Mouse (Mus musculus): ENCODE measurements around the gene Polr2l. TPM values are rescaled to one million over a fixed set of nuclear protein-coding genes. Genes with fewer than 3 reads are reported as not detected.
A peak's percentile ranks its signal among the peaks of the same experiment; 100 is the strongest.
"Not testable (repeated sequence)": the region's sequence is repeated elsewhere in the genome, so short reads cannot be mapped to it uniquely, and the experiment has no call there.

Gene Polr2l
- total RNA-seq, 2 experiments from 2014 or later, result 38.4 to 42.3 TPM

DNA sequence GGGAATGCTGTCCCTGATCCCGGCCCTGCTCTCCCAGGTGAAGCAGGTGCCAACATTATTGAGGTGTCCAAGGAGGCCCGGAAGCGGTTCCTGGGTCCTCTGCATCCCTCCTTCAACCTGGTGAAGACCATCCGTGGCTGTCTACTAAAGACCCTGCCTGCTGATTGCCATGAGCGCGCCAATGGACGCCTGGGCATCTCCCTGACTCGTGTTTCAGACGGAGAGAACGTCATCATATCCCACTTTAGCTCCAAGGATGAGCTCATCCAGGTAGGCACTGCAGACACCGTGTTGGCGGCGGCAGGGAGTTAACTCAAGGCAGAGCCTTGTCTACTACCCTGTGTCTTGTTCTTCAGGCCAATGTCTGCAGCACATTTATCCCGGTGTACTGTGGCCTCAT lies 17.7 kb downstream of the Polr2l start:
- Histone ChIP-seq H3K27ac (no peak overlapping the region), H3K4me3 (no peak overlapping the region)
- no peak for TF ChIP-seq CTCF (IDR thresholded peaks at IDR 0.05)
- intact Hi-C loops (cut with DNase I), result no loop called here
- DNase-seq (ENCODE audit: extremely low spot score in 1 of 2, low spot score in 2 of 2), result no peak

DNA sequence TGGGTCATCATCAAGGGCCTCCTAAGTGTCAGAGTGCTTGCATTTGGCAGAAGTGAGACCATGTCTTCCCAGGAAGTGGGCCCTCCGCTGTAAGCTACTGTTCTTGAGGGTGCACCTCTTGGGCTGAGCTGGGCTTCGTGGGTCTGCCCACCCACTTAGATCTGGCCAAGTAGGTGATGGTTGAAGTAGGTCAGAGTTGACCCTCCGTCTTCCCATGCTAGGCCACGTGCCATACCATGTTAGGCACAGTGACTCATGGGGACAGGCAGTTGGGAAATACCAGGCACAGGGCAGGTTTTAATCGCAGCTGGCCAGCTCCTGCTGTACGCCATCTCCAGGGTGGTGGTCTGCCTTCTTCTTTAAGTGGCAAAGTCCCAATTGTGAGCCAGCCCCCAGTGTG lies 18.2 kb downstream of the Polr2l start:
- intact Hi-C loops (cut with DNase I), result no loop called here
- TF ChIP-seq CTCF (IDR thresholded peaks at IDR 0.05), result no peak
- no peak overlapping the region for H3K4me3 ChIP-seq
- DNase-seq (ENCODE audit: extremely low spot score in 1 of 2, low spot score in 2 of 2), result no peak
- H3K27ac ChIP-seq, result no peak overlapping the region

DNA sequence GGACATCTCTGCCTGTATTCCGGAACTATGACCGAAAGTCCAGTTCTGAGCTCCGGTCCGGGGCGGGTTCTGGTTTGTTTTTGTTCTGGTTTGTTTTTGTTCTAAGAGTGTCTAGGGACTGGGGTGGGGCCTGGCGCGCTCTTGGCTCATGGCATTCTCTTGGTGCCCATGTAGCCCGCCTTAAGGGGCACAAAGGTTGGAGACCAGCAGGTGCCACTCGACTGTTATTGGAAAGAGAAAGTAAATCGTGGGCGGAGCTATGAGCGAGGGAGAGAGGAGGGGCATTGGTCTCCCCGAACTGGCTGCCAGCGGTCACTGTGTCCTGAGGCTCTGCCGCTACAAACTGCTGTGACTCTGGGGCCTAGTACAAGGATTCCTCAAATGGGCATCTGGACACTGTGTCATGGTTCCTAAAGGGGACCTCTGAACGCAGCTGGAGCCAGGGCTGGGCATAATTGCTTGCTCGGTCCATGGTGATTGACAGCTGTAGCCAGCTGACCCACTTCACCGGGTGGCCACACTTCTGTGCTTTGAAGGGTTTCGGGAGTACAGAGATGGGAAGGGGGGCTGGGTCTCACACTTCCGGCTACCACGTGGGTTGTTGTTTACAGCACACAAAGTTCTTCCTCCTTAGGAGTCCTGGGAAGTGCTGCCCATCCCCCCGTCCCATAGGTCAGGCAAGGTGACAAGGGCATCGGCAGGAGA lies 19.2 kb downstream of the Polr2l start:
- H3K4me3 ChIP-seq, result peak overlapping the region; percentile 88
- intact Hi-C loops (cut with DNase I), result no loop called here
- peak overlapping the region; percentile 76 for H3K27ac ChIP-seq
- DNase-seq (ENCODE audit: extremely low spot score in 1 of 2, low spot score in 2 of 2), result no peak
- TF ChIP-seq CTCF (IDR thresholded peaks at IDR 0.05), result no peak

DNA sequence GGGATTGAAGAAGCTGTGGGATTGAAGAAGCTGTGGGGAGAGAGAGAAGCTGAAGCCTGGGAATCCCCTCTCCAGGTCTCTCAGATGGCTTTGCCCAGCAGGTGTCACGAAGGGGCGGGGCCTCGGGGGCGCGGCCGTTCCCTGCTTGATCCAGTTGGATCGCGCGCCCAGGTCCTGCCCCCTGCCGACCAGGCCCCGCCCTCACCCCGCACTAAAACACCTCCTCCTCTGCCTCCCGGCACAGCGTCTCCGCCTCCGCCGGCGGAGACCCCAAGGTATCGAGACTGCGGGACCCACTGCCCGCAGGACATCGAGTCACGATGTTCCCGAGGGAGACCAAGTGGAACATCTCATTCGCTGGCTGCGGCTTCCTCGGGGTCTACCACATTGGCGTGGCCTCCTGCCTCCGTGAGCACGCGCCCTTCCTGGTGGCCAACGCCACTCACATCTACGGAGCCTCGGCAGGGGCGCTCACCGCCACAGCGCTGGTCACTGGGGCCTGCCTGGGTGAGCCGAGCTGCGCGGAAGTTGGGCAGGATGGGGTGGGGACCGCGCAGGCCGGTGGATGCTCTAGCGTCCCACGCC lies 19.9 kb downstream of the Polr2l start, which contains the start of gene Pnpla2:
Gene Pnpla2, plus strand, starts transcription at position 232 of the 585 bp plus-strand sequence.
- DNase-seq (ENCODE audit: extremely low spot score in 1 of 2, low spot score in 2 of 2), result peak; percentile 88 to 91
- peak within 1 kb of the TSS; percentile 76 for H3K27ac ChIP-seq
- peak; percentile 13 for TF ChIP-seq CTCF (IDR thresholded peaks at IDR 0.05)
- peak within 1 kb of the TSS; percentile 88 for H3K4me3 ChIP-seq
- intact Hi-C loops (cut with DNase I), result no loop called here

- Histone ChIP-seq H3K27ac (no peak overlapping the region), H3K4me3 (no peak overlapping the region)
- no peak for TF ChIP-seq CTCF (IDR thresholded peaks at IDR 0.05)
- DNase-seq (ENCODE audit: extremely low spot score in 1 of 2, low spot score in 2 of 2), result no peak
- intact Hi-C loops (cut with DNase I), result no loop called here
Observed at GRCm38 (mm10) chr7:141453636-141454035, 21.3 kb downstream of the Polr2l start.

- no peak for TF ChIP-seq CTCF (IDR thresholded peaks at IDR 0.05)
- no peak overlapping the region for H3K27ac ChIP-seq
- intact Hi-C loops (cut with DNase I), result no loop called here
- H3K4me3 ChIP-seq, result no peak overlapping the region
- DNase-seq (ENCODE audit: extremely low spot score in 1 of 2, low spot score in 2 of 2), result no peak
Observed at GRCm38 (mm10) chr7:141451928-141452327, 23.0 kb downstream of the Polr2l start.

GRCm38 (mm10) chr7:141447110-141447991 lies 27.6 kb downstream of the Polr2l start, which contains the start of gene Rplp2:
Gene Rplp2, plus strand, starts transcription at chr7:141447370.
- intact Hi-C loops (cut with DNase I), result no loop called here
- peak within 1 kb of the TSS; percentile 99 for H3K27ac ChIP-seq
- TF ChIP-seq CTCF (IDR thresholded peaks at IDR 0.05), result no peak
- peak within 1 kb of the TSS; percentile 91 for H3K4me3 ChIP-seq
- DNase-seq (ENCODE audit: extremely low spot score in 1 of 2, low spot score in 2 of 2), result peak; percentile 95 to 96

GRCm38 (mm10) chr7:141446374-141446773 lies 28.6 kb downstream of the Polr2l start:
- intact Hi-C loops (cut with DNase I); H3K27ac ChIP-seq; DNase-seq (ENCODE audit: extremely low spot score in 1 of 2, low spot score in 2 of 2): not testable (repeated sequence)
- H3K4me3 ChIP-seq, result peak overlapping the region; percentile 91; the same call in 1 of the 2 replicates

- no peak within 1 kb of the TSS for H3K27ac ChIP-seq
- no peak for DNase-seq (ENCODE audit: extremely low spot score in 1 of 2, low spot score in 2 of 2)
- intact Hi-C loops (cut with DNase I), result no loop called here
- TF ChIP-seq CTCF (IDR thresholded peaks at IDR 0.05), result no peak
- H3K4me3 ChIP-seq, result peak within 1 kb of the TSS; percentile 39
Observed at GRCm38 (mm10) chr7:141443828-141444237, 31.1 kb downstream of the Polr2l start, which contains the start of gene Pidd1. Gene Pidd1, minus strand, starts transcription at chr7:141444025.

DNA sequence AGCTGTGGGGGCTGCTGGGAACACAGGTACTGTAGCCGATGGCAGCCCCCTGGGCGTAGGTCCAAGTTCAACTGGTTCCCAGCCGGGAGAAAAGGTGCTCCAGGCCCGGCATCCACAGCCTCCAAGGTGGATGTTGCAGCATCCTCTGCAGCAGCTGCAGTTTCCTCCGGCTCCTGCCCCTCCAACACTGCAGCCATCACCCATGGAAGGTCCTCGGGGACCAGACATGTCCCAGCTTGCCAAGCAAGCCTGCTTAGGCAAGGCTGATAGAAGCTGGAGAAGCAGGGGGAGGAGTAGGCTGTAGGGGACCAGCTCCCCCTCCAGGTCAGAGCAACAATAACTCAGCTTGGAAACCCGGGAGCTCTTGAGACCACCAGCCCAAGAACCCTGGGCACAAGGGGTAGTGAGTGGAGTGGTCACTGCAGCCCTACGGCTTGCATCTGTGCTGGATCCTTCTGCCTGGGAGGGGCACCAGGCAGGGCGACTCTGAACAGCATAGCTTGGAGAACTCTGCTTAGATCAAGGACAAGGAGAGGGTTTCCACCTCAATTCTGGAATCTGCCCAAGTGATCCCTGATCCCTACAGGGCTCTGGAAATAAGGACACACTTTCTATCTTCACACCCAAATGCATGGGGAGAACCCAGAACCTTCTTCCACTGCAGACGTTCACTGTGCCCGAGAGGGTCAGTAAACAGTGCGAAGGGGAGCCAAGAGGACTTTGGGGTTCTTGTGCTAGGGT lies 31.7 kb downstream of the Polr2l start:
- H3K27ac ChIP-seq, result no peak overlapping the region
- TF ChIP-seq CTCF (IDR thresholded peaks at IDR 0.05), result no peak; the same call in 1 of the 2 replicates
- intact Hi-C loops (cut with DNase I), result no loop called here
- H3K4me3 ChIP-seq, result peak overlapping the region; percentile 39
- no peak for DNase-seq (ENCODE audit: extremely low spot score in 1 of 2, low spot score in 2 of 2)

DNA sequence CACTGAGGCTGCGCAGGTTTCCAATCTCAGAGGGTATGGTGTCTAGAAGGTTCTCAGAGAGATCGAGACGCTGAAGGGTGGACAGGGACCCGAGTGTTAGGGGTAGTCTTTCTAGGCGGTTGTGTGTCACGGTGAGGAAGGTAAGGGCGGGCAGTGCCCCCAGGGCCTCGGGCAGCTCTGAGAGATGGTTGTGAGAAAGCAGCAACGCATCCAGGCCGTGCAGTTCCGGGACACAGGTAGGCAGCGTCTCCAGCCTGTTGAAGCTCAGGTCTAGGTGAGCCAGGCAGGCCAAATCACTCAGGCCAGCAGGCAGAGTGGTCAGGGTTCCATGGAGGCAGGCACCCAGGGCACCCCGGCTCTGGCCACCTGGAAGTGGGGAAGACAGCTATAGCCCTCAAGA lies 32.7 kb downstream of the Polr2l start:
- no peak for DNase-seq (ENCODE audit: extremely low spot score in 1 of 2, low spot score in 2 of 2)
- Histone ChIP-seq H3K4me3 (no peak overlapping the region), H3K27ac (no peak overlapping the region)
- TF ChIP-seq CTCF (IDR thresholded peaks at IDR 0.05), result no peak
- intact Hi-C loops (cut with DNase I), result no loop called here

Data from left cerebral cortex, adult 2 months (tissue).